Mouse (Mus musculus): ENCODE data around the gene Lysmd1.
"Not testable (repeated sequence)": the region's sequence is repeated elsewhere in the genome, so short reads cannot be mapped to it uniquely, and the experiment has no call there.

The Lysmd1 gene

GRCm38 (mm10) chr3:95133680-95134101 lies at the start of gene Lysmd1, which contains the start of gene Scnm1:
TSS of gene Lysmd1 (plus strand) at chr3:95134088.
TSS of gene Scnm1 (minus strand) at chr3:95134011.
- peak; percentile 100 for DNase-seq (ENCODE audit: extremely low read depth, low read depth)

DNA sequence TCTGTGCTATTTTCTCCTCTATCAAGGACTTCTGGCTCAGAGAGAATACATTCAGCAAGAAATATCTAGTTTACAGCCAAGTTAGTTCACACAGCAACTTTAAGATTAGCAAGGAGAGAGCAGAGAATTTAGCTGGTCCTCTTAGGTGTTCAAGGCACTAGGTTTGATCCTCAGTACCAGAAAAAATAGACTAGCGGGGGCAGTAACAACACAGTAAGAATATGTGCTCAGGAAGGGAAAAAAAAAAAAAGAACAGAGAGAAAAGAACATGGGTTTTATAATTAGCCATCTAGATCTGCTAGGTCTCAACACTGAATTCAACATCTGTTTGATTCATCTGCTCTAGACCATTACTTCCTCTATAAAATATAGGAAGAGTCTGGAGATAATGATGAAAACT lies 45.8 kb upstream of the Lysmd1 start:
- no peak for DNase-seq (ENCODE audit: extremely low read depth, low read depth)

GRCm38 (mm10) chr3:95100854-95101253 lies 33.0 kb upstream of the Lysmd1 start:
- no peak for DNase-seq (ENCODE audit: extremely low read depth, low read depth)

DNA sequence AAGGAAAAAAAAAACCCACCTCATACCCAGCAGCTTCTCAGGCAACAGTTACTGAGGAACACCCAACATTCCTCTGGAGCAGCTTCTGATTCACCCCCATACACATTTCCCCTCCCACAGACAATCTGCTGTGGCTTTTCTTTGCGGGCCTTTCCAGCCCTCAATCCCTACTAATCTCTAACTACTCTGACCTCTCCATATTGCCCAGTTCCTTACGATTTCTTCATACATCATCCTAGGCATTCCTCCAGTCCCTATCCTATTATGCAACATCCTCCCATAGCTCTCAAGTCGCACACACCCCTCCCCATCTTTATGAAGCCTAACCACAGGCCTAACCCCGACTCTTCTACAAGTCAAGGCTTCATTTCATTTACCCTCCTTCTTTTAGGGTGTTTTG lies 28.8 kb upstream of the Lysmd1 start:
- no peak for DNase-seq (ENCODE audit: extremely low read depth, low read depth)

- DNase-seq (ENCODE audit: extremely low read depth, low read depth): peak; percentile 70
Measured at GRCm38 (mm10) chr3:95105586-95106337, 28.1 kb upstream of the Lysmd1 start.

- DNase-seq (ENCODE audit: extremely low read depth, low read depth): peak; percentile 100
Measured at GRCm38 (mm10) chr3:95106338-95107117, 27.4 kb upstream of the Lysmd1 start, which contains the start of gene Pip5k1a. TSS of gene Pip5k1a (minus strand) at chr3:95106930.

GRCm38 (mm10) chr3:95107308-95107707 lies 26.6 kb upstream of the Lysmd1 start:
- DNase-seq (ENCODE audit: extremely low read depth, low read depth): not testable (repeated sequence)

- peak; percentile 58 for DNase-seq (ENCODE audit: extremely low read depth, low read depth)
Measured at GRCm38 (mm10) chr3:95107898-95108297, 26.0 kb upstream of the Lysmd1 start.

- DNase-seq (ENCODE audit: extremely low read depth, low read depth): peak; percentile 98
Measured at GRCm38 (mm10) chr3:95110911-95111726, 22.8 kb upstream of the Lysmd1 start, which contains the start of gene Vps72. TSS of gene Vps72 (plus strand) at chr3:95111022.

DNA sequence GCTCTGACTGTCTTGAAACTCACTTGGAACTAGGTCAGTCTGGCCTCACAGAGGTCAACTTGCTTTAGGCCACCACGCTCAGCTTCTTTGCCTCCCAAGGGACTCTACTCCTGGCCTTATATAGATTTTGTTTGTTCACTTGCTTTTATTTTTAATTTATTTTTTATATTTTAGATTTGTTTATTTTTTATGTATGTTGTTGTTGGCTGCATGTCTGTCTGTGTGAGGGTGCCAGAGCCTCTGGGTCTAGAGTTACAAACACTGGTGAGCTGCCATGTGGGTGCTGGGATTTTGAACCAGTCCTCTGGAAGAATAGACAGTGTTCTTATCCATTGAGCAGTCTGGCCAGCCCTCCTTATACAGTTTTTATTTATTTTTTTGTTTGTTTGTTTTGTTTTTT lies 21.1 kb upstream of the Lysmd1 start:
- no peak for DNase-seq (ENCODE audit: extremely low read depth, low read depth)

DNA sequence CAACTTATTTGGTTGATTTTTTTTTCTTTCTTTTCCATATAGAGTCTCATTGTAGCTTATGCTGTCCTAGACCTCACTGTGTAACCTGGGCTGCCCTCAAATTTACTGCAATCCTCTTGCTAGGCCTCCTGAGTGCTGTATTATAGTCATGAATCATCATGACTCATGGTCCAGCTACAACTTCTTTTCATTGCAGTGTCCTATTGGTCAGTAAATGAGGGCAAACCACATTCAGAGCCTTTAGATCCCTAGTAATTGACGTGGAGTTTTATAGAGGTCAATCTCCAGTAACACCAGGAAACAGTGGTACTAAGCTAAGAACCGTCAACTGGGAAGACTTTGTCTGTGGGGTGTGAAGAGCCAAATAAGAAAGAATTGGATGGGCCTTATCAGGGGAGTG lies 16.1 kb upstream of the Lysmd1 start:
- DNase-seq (ENCODE audit: extremely low read depth, low read depth): no peak

DNA sequence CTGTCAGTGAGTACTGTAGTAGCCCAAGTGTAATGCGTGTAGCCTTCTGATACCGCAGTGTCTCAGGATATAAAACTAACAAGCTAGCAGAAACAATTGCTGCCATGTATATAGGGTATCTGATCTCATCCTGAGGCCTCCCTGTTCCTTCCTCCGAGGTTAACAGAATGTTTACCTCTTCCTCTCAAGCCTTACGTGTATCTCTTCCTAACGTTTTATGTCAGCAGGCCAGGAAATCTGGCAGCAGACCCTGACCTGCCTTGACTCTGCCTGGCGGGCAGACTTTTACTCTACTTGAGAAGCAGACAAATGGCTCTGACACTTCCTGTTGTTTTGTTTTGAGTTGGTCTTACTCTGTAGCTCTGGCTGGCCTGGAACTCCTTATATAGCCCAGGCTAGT lies 12.3 kb upstream of the Lysmd1 start:
- no peak for DNase-seq (ENCODE audit: extremely low read depth, low read depth)

- DNase-seq (ENCODE audit: extremely low read depth, low read depth): no peak
Measured at GRCm38 (mm10) chr3:95124246-95124645, 9.6 kb upstream of the Lysmd1 start, which contains the start of gene Tmod4. TSS of gene Tmod4 (plus strand) at chr3:95124476.

- no peak for DNase-seq (ENCODE audit: extremely low read depth, low read depth)
Measured at GRCm38 (mm10) chr3:95124972-95125371, 8.9 kb upstream of the Lysmd1 start.

GRCm38 (mm10) chr3:95129226-95129651 lies 4.6 kb upstream of the Lysmd1 start:
- no peak for DNase-seq (ENCODE audit: extremely low read depth, low read depth)

GRCm38 (mm10) chr3:95130081-95130480 lies 3.8 kb upstream of the Lysmd1 start:
- DNase-seq (ENCODE audit: extremely low read depth, low read depth): no peak

DNA sequence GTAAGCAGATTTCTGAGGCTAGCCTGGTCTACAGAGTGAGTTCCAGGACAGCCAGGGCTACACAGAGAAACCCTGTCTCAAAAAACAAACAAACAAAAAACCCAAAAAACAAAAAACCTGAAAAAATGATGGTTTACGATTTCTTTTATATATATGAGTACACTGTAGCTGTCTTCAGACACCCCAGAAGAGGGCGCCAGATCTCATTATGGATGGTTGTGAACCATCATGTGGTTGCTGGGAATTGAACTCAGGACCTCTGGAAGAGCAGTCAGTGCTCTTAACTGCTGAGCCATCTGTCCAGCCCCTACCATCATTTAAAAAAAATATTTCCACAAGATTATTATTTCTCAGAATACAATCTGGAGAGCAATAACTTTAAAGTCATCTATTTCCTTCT lies 1.5 kb upstream of the Lysmd1 start:
- not testable (repeated sequence) for DNase-seq (ENCODE audit: extremely low read depth, low read depth)

DNA sequence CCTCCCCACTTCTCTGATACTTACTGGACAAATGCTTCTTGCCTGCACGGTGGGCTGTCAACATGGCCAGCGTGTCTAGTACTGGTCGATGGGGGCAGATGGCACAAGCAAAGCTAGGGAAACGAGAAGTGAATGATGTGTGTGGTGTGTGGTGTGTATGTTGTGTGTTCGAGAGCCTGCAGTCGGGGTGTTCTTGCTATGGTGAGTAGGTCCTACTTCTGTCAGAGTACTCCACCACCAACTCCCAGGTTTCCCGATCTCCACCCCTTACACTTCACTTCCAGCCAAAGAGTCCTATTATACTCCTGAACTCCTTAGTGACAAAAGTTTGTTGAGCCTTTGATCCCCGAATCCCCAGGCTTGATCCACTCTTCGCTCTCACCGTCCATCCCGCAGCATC lies 712 bp upstream of the Lysmd1 start:
- DNase-seq (ENCODE audit: extremely low read depth, low read depth): no peak

- not testable (repeated sequence) for DNase-seq (ENCODE audit: extremely low read depth, low read depth)
Measured at GRCm38 (mm10) chr3:95134133-95134532, 245 bp downstream of the Lysmd1 start.

DNA sequence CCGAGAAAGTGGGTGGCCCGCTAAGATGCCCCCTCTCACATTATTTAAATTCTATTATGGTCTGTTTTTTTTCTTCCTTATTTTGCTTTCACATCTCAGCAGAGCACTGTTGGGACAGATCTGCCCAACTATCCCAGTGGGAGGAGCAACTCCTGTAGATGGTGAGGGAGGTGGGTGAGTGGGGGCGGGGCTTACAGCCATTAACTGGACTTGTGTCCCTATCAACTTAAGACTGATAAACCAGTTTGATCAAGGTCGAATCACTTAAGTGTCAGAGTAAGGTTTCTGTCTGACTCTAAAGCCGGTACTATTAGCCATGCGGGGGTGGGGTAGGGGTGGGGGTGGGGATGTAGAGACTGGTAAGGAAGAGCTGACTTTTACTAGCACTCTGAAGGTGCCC lies 1.1 kb downstream of the Lysmd1 start:
- peak; percentile 85 for DNase-seq (ENCODE audit: extremely low read depth, low read depth)

GRCm38 (mm10) chr3:95135433-95136052 lies 1.7 kb downstream of the Lysmd1 start:
- DNase-seq (ENCODE audit: extremely low read depth, low read depth): peak; percentile 82
